Mouse (Mus musculus) olfactory bulb, adult 2 months (tissue): ENCODE results near the gene Mrpl20.

Experiments used
- CTCF ChIP-seq: fragments of 200-500 bp; IDR thresholded peaks from 2 replicates; pipeline ENCODE4 v1.5.1; 2012; ENCODE audit warnings: low read depth, mild to moderate bottlenecking, low read length, moderate library complexity; ENCODE audit not compliant: insufficient read depth
- POLR2A ChIP-seq: fragments of 200-500 bp; IDR thresholded peaks from 2 replicates; pipeline ENCODE4 v1.6.1; 2012; ENCODE audit warnings: mild to moderate bottlenecking, low read depth, low read length, moderate library complexity; ENCODE audit not compliant: insufficient read depth

- 0 out of 2 replicates have a peak, but pooled peaks have one; percentile 8 for TF ChIP-seq CTCF
- TF ChIP-seq POLR2A = no peak
These were observed 31.2 kb downstream of the Mrpl20 start for GRCm38 (mm10) chr4:155833836-155834235.
